13 mouse cellular contexts compared by ENCODE assay signal in the genomic region with DNA sequence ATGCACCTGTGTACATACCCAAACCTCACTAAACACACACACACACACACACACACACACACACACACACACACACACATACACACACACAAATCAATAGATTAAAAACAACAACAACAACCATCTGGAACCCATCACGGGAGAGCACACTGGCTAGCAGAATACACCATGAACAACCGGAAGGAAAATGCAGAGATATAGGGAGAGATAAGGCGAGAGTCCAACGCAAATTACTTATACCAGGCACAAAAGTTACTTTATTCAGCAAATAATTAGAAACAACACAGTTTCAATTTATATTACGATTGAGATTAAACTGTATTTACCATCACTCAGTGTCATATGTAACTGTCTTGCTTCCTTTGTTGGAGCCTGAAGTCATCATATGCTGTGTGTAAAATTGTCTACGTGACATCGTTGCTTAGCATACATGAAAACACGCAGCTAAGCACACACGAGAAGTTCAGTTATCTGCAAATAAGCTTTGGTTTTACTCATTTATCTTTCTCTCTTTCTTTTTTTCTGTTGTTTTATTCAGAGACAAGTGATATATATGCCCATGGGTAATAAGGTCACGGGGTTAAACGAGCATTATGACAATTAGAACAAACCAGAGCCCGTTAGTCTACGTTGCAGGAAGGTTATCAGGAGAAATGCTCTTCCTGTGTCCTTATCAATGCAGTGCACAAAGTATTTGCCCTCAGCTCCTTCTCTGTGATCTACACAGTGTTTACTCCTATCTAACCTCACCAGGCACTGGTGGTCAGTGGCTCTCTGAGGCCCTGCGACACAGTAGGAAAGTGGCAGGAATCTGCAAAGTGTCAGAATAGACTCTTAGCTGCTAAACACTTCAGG.
DNase-seq lines count a peak whose midpoint lies in the region; ATAC-seq lines count a peak whose summit lies in the region.
"Had no signal": no experiment of that assay in that cellular context is flagged by ENCODE, and none has a peak within 500 bp of the region (broad histone marks: within the 10 kb centered on the region; RNA-seq: fewer than 3 reads in every experiment).

No protein-coding gene starts in this region.

- H3K4me2 ChIP-seq in heart, embryonic 16.5 days (ENCODE audit: low read depth, low read length), result no peak overlapping the region
- peak overlapping the region; percentile 51 for H3K4me2 ChIP-seq in liver, embryonic 13.5 days
- H3K4me2 ChIP-seq: hindbrain, embryonic 15.5 days; lung, embryonic 15.5 days; neural tube, embryonic 12.5 days had no signal

- no peaks in the 10 kb centered on the region for H3K36me3 ChIP-seq in heart, embryonic 16.5 days (ENCODE audit: control insufficient read depth, insufficient read depth)
- no peaks in the 10 kb centered on the region for H3K36me3 ChIP-seq in liver, embryonic 13.5 days
- H3K36me3 ChIP-seq: hindbrain, embryonic 15.5 days; lung, embryonic 15.5 days; neural tube, embryonic 12.5 days had no signal

- H3K4me3 ChIP-seq in heart, embryonic 16.5 days (ENCODE audit: low read length), result no peak overlapping the region
- H3K4me3 ChIP-seq in liver, embryonic 13.5 days (replicated peaks), result peak overlapping the region; percentile 9
- H3K4me3 ChIP-seq: hindbrain, embryonic 15.5 days; lung, embryonic 15.5 days; neural tube, embryonic 12.5 days had no signal

- H3K9me3 ChIP-seq in heart, embryonic 16.5 days (replicated peaks; ENCODE audit: control insufficient read depth, low read length), result no peaks in the 10 kb centered on the region
- no peaks in the 10 kb centered on the region for H3K9me3 ChIP-seq in liver, embryonic 13.5 days (replicated peaks)
- H3K9me3 ChIP-seq: hindbrain, embryonic 15.5 days; lung, embryonic 15.5 days; neural tube, embryonic 12.5 days had no signal

- 0 out of 2 replicates have a peak, but pooled peaks have one; percentile 37 for ATAC-seq in heart, embryonic 16.5 days (replicated peaks; ENCODE audit: extremely low read depth, insufficient read depth, low FRiP score)
- ATAC-seq in liver, embryonic 13.5 days (ENCODE audit: low read depth), result peak; percentile 100
- ATAC-seq in megakaryocyte progenitor cell, adult 5-6 weeks (replicated peaks; ENCODE audit: poor library complexity), result peak; percentile 99

- no peaks in the 10 kb centered on the region for H3K27me3 ChIP-seq in heart, embryonic 16.5 days (ENCODE audit: control insufficient read depth, insufficient read depth, low read length)
- H3K27me3 ChIP-seq in liver, embryonic 13.5 days, result no peaks in the 10 kb centered on the region
- H3K27me3 ChIP-seq: hindbrain, embryonic 15.5 days; lung, embryonic 15.5 days; neural tube, embryonic 12.5 days had no signal

- no peak for DNase-seq in heart, adult 9 months (ENCODE audit: low spot score in 2 of 2)
- DNase-seq in c-Kit-positive CD71-positive TER-119-positive erythroid progenitor cells, embryonic 14.5 days (ENCODE audit: low spot score), result peak; percentile 74
- DNase-seq in liver, embryonic 13.5 days, result peak; percentile 73
- no peak for DNase-seq in neural tube, embryonic 10.5 days (ENCODE audit: extremely low spot score, low spot score)
- no peak for DNase-seq in gastrocnemius, postnatal 4 days (ENCODE audit: low spot score in 2 of 2)
- DNase-seq in right cerebral cortex, postnatal 10 days (ENCODE audit: low spot score in 2 of 2), result no peak
- DNase-seq: right cerebral cortex, adult 18-20 months; thymus, adult 18-20 months had no signal

- no peak overlapping the region for H3K27ac ChIP-seq in heart, embryonic 16.5 days (ENCODE audit: low read length)
- peak overlapping the region; percentile 74 for H3K27ac ChIP-seq in liver, embryonic 13.5 days
- H3K27ac ChIP-seq: hindbrain, embryonic 15.5 days; lung, embryonic 15.5 days; neural tube, embryonic 12.5 days had no signal

- no peak overlapping the region for H3K9ac ChIP-seq in heart, embryonic 16.5 days (ENCODE audit: low read length)
- no peak overlapping the region for H3K9ac ChIP-seq in liver, embryonic 13.5 days
- H3K9ac ChIP-seq: hindbrain, embryonic 15.5 days; lung, embryonic 15.5 days; neural tube, embryonic 12.5 days had no signal

- peaks cover 6% of the 10 kb centered on the region; the same call in 1 of the 2 replicates for H3K4me1 ChIP-seq in heart, embryonic 16.5 days (ENCODE audit: control insufficient read depth, insufficient read depth, low read length)
- H3K4me1 ChIP-seq in liver, embryonic 13.5 days (replicated peaks), result peaks cover 53% of the 10 kb centered on the region
- H3K4me1 ChIP-seq: hindbrain, embryonic 15.5 days; lung, embryonic 15.5 days; neural tube, embryonic 12.5 days had no signal

- WGBS in heart, embryonic 16.5 days, result 45% methylated on average over 14 of the region's 14 CpGs
- WGBS in liver, embryonic 13.5 days (ENCODE audit: insufficient replicate concordance), result 8% methylated on average over 14 of the region's 14 CpGs

Comparison
In these comparisons a context has a peak if more than half of its experiments do, and no peak if none do; other contexts are left out.
1. ATAC-seq: peak in every context shown above with its lines; median percentile 100 in liver, embryonic 13.5 days; 99 in megakaryocyte progenitor cell, adult 5-6 weeks; 37 in heart, embryonic 16.5 days.
2. DNase-seq: peak in c-Kit-positive CD71-positive TER-119-positive erythroid progenitor cells, embryonic 14.5 days (single experiment) and liver, embryonic 13.5 days (single experiment); none in heart, adult 9 months (0 of 2), neural tube, embryonic 10.5 days (single experiment), gastrocnemius, postnatal 4 days (0 of 2) and right cerebral cortex, postnatal 10 days (0 of 2).